Mouse (Mus musculus) ES-E14 (cell line): Measurements from ENCODE around the gene Zfhx3. TPM values are rescaled to one million over a fixed set of nuclear protein-coding genes. Genes with fewer than 3 reads are reported as not detected.

Source experiments
- DNase-seq: peaks from one replicate; pipeline ENCODE4 v3.0.0-alpha.2; 2013; ENCODE audit warnings: low read depth, low spot score
- H3K27ac ChIP-seq: 2 replicates; pipeline ENCODE4 v1.5.1; 2012; ENCODE audit warnings: low read depth, mild to moderate bottlenecking, low read length, moderate library complexity, mixed read lengths; ENCODE audit not compliant: poor library complexity, insufficient read depth, severe bottlenecking
- H3K36me3 ChIP-seq: 2 replicates; pipeline ENCODE4 v1.6.1; 2012; ENCODE audit warnings: mild to moderate bottlenecking, low read length, moderate library complexity, mixed read lengths; ENCODE audit not compliant: control insufficient read depth, poor library complexity, insufficient read depth, severe bottlenecking
- H3K4me1 ChIP-seq, 2 experiments: fragments of 150-350 bp in 1 of 2; sonication (generic) in 1 of 2; 2 replicates each; pipeline ENCODE4 v1.6.1; 2012; ENCODE audit warnings: low read length in 2 of 2, mild to moderate bottlenecking in 1 of 2, mixed read lengths in 1 of 2; ENCODE audit not compliant: control insufficient read depth in 2 of 2, insufficient read depth in 2 of 2, poor library complexity in 1 of 2
- H3K4me3 ChIP-seq, 2 experiments: fragments of 150-350 bp in 1 of 2; sonication (generic) in 1 of 2; 2 replicates each; pipeline ENCODE4 v1.5.1; 2012; ENCODE audit warnings: low read length in 2 of 2, low read depth in 1 of 2, mild to moderate bottlenecking in 1 of 2, mixed read lengths in 1 of 2; ENCODE audit not compliant: insufficient read depth in 1 of 2, poor library complexity in 1 of 2, severe bottlenecking in 1 of 2
- H3K9ac ChIP-seq: 2 replicates; pipeline ENCODE4 v1.6.1; 2012; ENCODE audit warnings: low read depth, mild to moderate bottlenecking, low read length, mixed read lengths; ENCODE audit not compliant: poor library complexity, insufficient read depth, severe bottlenecking
- H3K9me3 ChIP-seq: fragments of 150-350 bp; sonication (generic); 2 replicates; pipeline ENCODE4 v1.6.1; 2012; ENCODE audit warnings: low read depth, mild to moderate bottlenecking, low read length; ENCODE audit not compliant: control insufficient read depth, insufficient read depth
- CHD2 ChIP-seq: IDR thresholded peaks from 2 replicates; pipeline ENCODE4 v1.6.1; 2014; ENCODE audit warnings: mild to moderate bottlenecking, low read depth, low read length, inconsistent platforms
- HCFC1 ChIP-seq: IDR thresholded peaks from 2 replicates; pipeline ENCODE4 v1.6.1; 2012; ENCODE audit warnings: low read length, inconsistent platforms, borderline replicate concordance; ENCODE audit not compliant: insufficient read depth
- MAFK ChIP-seq: IDR thresholded peaks from 2 replicates; pipeline ENCODE4 v1.6.1; 2014; ENCODE audit warnings: mild to moderate bottlenecking, low read depth, low read length, inconsistent platforms; ENCODE audit not compliant: insufficient read depth
- ZC3H11A ChIP-seq: IDR thresholded peaks from 2 replicates; pipeline ENCODE4 v1.6.1; 2012; ENCODE audit warnings: low read depth, mild to moderate bottlenecking, inconsistent platforms, low read length, borderline replicate concordance
- ZNF384 ChIP-seq: IDR thresholded peaks from 2 replicates; pipeline ENCODE4 v1.6.1; 2012; ENCODE audit warnings: low read depth, low read length, inconsistent platforms
- in situ Hi-C, 2 experiments: fragments of 600-800 bp; cut with MboI; formaldehyde crosslinking; loops; one replicate each; pipeline ENCODE4 v1.15.1; 2025; ENCODE audit warnings: low sequenced_read_pairs in 2 of 2, inconsistent platforms in 1 of 2; ENCODE audit not compliant: unreplicated experiment in 2 of 2
- total RNA-seq: library from RNA; depleted of rRNA; stranded (reverse); fragments of 300-350 nt; gene quantifications from 2 replicates; pipeline ENCODE4 v1.2.3, GENCODE M21; 2012

Zfhx3 gene
- total RNA-seq, 1 experiment: 8.8 TPM

GRCm38 (mm10) chr8:108595721-108596495, 653.5 kb downstream of the Zfhx3 start:
- Histone ChIP-seq H3K9ac (no peak overlapping the region), H3K36me3 (no peaks in the 10 kb centered on the region), H3K9me3 (0 out of 2 replicates have a peak, but pooled peaks cover 2% of the 10 kb centered on the region), H3K27ac (no peak overlapping the region), H3K4me3 (no peak overlapping the region), H3K4me1 (no peaks in the 10 kb centered on the region)
- in situ Hi-C loops: no loop called here
- no peak for DNase-seq
- TF ChIP-seq ZNF384 (no peak), ZC3H11A (no peak), HCFC1 (no peak), CHD2 (no peak), MAFK (no peak)

GRCm38 (mm10) chr8:108599003-108599402, 656.6 kb downstream of the Zfhx3 start:
- in situ Hi-C loops: no loop called here
- H3K9ac ChIP-seq: no peak overlapping the region
- H3K27ac ChIP-seq: no peak overlapping the region
- no peaks in the 10 kb centered on the region for H3K9me3 ChIP-seq
- TF ChIP-seq HCFC1 (no peak), ZC3H11A (no peak)
- no peaks in the 10 kb centered on the region for H3K4me1 ChIP-seq
- no peak for DNase-seq
- H3K36me3 ChIP-seq: no peaks in the 10 kb centered on the region
- H3K4me3 ChIP-seq: no peak overlapping the region

DNA sequence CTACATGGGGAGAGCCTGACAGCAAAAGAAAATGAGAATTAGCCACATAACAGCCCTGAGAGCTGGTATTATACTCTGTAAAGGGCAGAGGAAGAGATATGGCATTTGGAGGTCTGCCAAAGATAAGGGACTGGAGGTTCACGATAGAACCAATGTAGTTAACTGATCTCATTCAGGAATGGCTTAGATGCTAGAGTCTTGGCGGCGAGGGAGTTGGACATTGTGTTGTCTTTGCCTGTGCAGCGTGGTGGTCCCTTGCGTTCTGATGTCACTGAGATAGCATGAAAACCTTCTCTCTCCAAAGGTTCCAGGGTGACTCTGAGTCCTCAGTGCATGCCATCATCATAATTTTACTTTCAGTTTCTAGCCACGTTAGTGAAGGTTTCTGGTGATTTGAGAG, 657.1 kb downstream of the Zfhx3 start:
- H3K36me3 ChIP-seq: no peaks in the 10 kb centered on the region
- no peaks in the 10 kb centered on the region for H3K4me1 ChIP-seq
- in situ Hi-C loops: no loop called here
- no peak for TF ChIP-seq CHD2
- no peak for TF ChIP-seq ZC3H11A
- TF ChIP-seq ZNF384: no peak
- no peak for TF ChIP-seq MAFK
- no peak for TF ChIP-seq HCFC1
- no peak overlapping the region for H3K9ac ChIP-seq
- DNase-seq: no peak
- no peak overlapping the region for H3K4me3 ChIP-seq
- no peak overlapping the region for H3K27ac ChIP-seq
- H3K9me3 ChIP-seq: no peaks in the 10 kb centered on the region

GRCm38 (mm10) chr8:108608678-108609077, 666.2 kb downstream of the Zfhx3 start:
- Histone ChIP-seq H3K9me3 (no peaks in the 10 kb centered on the region), H3K9ac (no peak overlapping the region), H3K36me3 (no peaks in the 10 kb centered on the region), H3K4me1 (peaks cover 0 to 7% of the 10 kb centered on the region in 2 experiments; a peak in 1 of 4 replicates), H3K4me3 (no peak overlapping the region), H3K27ac (no peak overlapping the region)
- in situ Hi-C loops: no loop called here
- DNase-seq: no peak
- TF ChIP-seq HCFC1 (no peak), MAFK (no peak), ZNF384 (no peak), CHD2 (no peak), ZC3H11A (no peak)

DNA sequence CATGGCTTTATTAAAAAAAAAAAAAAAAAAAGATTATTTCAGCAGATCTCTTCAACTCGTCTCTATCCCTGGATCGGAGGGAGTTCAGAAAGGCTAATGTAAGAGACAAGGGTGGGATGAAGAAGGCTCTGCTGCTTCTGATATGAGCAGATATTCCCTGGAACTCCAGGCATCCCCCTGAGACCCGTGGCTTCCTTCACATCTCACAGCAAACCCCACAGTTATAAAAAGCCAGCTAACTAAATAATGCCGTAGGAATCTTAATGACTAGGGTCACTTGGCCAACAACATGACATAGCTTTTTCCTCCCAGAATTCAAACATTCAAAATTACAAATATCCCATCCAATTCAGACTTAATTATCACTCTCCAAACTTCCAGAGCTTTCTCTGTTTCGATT, 666.7 kb downstream of the Zfhx3 start:
- TF ChIP-seq HCFC1 (no peak), ZC3H11A (no peak), ZNF384 (no peak), MAFK (no peak), CHD2 (no peak)
- H3K9me3 ChIP-seq: no peaks in the 10 kb centered on the region
- no peaks in the 10 kb centered on the region for H3K36me3 ChIP-seq
- in situ Hi-C loops: no loop called here
- H3K27ac ChIP-seq: no peak overlapping the region
- H3K9ac ChIP-seq: no peak overlapping the region
- H3K4me3 ChIP-seq: no peak overlapping the region
- H3K4me1 ChIP-seq: peaks cover 0 to 7% of the 10 kb centered on the region in 2 experiments; a peak in 1 of 4 replicates
- no peak for DNase-seq
